Mouse (Mus musculus) left cerebral cortex, postnatal 10 days (tissue): ENCODE data around the gene Matk. TPM values are rescaled to one million over a fixed set of nuclear protein-coding genes. Genes with fewer than 3 reads are reported as not detected.
"Not testable (repeated sequence)": the region's sequence is repeated elsewhere in the genome, so short reads cannot be mapped to it uniquely, and the experiment has no call there.

Experiments
- DNase-seq, 2 experiments: peaks; one replicate each; pipeline ENCODE4 v3.0.0; 2021 to 2022; ENCODE audit warnings: low spot score in 2 of 2, mixed read lengths in 1 of 2; ENCODE audit errors: extremely low spot score in 1 of 2
- intact Hi-C: fragments of 180-260 bp; cut with DNase I; formaldehyde crosslinking; loops from one replicate; pipeline ENCODE4 v1.15.1; 2025
- total RNA-seq, 2 experiments: library from RNA; stranded (reverse); gene quantifications; 2 replicates each; pipeline ENCODE4 v1.2.3; 2021

Gene Matk
- total RNA-seq: 100 to 1,000 TPM; 223 to 225 TPM

DNA sequence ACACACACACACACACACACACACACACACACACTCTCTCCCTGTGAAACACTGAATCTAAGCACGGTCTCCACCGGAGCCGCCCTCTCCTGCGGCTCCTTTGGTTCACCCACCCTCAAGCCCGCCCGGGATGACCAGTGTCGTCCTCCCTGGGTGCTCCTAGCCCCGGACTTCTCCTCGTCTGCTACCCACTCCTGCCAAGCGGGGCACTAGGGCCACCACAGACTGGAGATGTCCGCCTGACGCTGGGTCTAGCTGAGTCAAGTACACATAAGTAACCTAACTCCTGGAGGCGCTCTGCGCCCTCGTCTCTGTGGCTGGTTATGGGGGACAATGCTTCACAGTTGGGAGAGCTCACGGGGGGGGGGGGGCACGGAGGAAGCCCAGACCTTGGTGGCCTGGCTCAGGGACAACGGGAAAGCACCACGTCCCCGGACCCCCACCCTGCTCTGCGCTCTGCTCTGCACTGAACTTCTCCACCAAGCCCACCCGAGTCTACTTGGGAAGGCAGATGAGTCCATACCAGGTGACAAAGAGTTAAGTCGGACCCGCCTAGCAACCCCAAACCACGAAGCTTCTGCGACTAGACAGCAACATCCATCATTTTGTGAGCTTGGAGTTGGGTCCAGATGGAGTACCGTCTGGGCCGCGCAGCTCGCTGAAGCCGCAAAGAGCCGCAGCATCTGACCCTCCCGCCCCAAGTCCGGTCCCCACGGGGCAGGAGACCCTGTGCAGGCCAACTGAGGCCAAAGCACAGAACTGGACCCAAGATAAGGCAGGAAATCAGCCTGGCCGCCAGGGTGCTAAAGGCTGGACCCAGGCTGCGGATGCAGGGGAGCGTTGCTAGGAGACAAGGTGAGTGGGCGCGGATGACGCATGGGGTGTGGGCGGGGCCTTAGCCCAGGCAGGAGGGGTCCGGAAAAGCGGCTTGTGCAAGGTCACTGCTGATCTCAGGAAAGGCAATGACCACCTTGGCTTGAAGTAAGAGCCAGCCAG is at the start of gene Matk:
Gene Matk, plus strand, starts transcription at position 512 of the 996 bp plus-strand sequence.
- DNase-seq: peak; percentile 84 to 88
- intact Hi-C loops: no loop called here

GRCm38 (mm10) chr10:81202978-81203720 is 49.6 kb upstream of the Matk start:
- intact Hi-C loops: loop anchor here (10.0 kb wide), 1 partner anchor 252 kb away; the partner anchor contains the start of gene Nfic
- DNase-seq: peak in 1 of 2 experiments; percentile 25

GRCm38 (mm10) chr10:81204137-81204536 is 48.6 kb upstream of the Matk start:
- DNase-seq: no peak
- intact Hi-C loops: loop anchor here (10.0 kb wide), 1 partner anchor 251 kb away; the partner anchor contains the start of gene Nfic

DNA sequence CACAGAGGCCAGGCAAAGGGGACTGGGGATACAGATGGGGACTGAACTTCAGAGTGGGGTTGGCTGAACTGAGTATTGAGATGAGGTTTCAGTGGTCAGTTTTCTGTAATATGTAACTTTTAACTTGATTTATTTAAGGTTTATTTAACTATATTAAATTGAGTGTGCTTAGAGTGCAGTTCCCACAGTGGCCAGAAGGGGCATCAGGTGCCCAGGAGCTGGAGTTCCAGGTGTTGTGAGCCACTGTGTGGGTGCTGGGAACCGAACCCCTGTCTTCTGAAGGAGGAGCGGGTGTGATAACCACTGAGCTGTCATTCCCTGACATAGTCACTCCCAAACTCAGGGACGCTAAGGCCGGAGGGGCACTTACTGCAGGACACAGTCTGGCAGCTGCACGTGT is 42.6 kb upstream of the Matk start:
- intact Hi-C loops: no loop called here
- no peak for DNase-seq

- DNase-seq: no peak
- intact Hi-C loops: no loop called here
Observed at GRCm38 (mm10) chr10:81216260-81216659, 36.5 kb upstream of the Matk start.

- no peak for DNase-seq
- intact Hi-C loops: no loop called here
Observed at GRCm38 (mm10) chr10:81216810-81217209, 35.9 kb upstream of the Matk start.

DNA sequence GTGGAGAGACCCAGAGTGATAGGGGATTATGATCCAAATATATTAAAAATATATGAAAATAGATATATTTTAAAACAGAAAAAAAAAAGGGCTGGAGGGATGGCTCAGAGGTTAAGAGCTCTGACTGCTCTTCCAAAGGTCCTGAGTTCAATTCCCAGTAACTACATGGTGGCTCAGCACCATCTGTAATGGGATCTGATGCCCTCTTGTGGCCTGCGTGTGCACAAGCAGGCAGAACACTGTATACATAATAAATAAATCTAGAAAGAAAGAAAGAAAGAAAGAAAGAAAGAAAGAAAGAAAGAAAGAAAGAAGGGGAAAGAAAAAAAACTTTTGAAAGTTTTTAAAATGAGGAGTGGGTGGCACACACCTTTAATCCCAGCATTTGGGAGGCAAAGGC is 35.5 kb upstream of the Matk start:
- DNase-seq, intact Hi-C loops: not testable (repeated sequence)

DNA sequence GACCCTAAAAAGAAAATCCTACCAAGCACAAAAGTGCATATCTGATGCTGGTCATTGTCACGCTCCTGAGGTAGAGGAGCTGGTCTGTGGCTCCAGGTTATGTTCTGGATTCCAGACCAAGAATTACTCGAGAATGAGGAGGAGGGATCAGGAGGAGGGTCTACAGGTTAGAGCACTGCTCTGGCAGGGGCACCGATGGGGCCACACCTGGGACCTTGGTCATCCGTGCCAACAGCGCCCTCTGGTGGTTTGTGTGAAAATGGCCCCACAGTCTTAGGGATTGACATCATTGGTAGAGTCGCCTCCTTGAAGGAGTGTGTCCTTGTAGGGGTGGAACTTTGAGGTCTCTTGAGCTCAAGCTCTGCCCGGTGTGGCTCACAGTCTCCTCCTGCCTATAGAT is 34.8 kb upstream of the Matk start:
- intact Hi-C loops: no loop called here
- peak in 1 of 2 experiments; percentile 70 for DNase-seq

GRCm38 (mm10) chr10:81221402-81222015 is 31.2 kb upstream of the Matk start:
- no peak for DNase-seq
- intact Hi-C loops: no loop called here

DNA sequence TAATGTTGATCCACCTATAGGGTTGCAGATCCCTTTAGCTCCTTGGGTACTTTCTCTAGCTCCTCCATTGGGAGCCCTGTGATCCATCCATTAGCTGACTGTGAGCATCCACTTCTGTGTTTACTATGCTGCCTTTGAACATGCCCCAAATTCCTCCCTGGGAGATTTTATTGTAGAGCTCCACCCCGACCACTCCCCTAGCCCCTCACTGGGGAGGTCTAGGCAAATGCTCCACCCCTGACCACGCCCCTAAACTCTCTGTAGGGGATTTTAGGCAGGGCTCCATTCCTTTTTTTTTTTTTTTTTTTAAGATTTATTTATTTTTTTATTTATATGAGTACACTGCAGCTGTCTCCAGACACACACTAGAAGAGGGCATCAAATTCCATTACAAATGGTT is 29.0 kb upstream of the Matk start:
- DNase-seq, intact Hi-C loops: not testable (repeated sequence)

DNA sequence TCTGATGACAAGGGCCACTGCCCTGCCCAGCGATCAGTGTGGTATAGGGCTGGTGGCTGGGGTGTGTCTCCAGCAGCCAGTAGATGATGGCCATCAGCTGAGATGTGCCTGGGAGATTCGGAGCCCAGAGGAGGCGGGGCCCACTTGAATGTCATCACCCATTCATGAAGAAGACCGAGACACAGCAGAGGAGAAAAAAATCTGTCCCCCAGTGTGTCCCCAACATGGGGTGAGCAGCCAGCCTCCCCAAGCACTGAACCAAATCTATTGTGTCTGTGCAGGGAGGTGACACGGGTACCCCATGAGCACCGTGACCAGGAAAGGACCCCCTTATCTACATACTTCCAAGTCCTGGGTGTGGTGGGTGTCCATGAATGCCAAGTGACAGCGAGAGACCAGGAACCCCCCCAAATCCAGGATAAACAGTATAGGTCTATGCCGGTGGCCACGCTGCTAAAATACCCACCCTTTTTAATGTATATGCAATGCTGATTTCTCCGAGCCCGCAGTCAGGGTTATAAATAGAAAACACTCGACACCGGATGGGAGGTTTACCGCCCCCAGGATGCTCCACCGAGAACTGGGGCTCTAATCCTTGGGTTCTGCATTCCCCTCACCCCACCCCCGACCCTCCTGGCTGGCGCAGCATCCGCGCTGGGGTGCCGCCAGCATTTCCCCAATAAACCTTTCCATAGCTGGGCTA is 22.8 kb upstream of the Matk start:
- DNase-seq: peak in 1 of 2 experiments; percentile 57
- intact Hi-C loops: no loop called here

- peak; percentile 82 to 84 for DNase-seq
- intact Hi-C loops: no loop called here
Observed at GRCm38 (mm10) chr10:81230438-81231332, 22.1 kb upstream of the Matk start, which contains the start of gene Atcay. Atcay (minus strand) TSS chr10:81230833.

DNA sequence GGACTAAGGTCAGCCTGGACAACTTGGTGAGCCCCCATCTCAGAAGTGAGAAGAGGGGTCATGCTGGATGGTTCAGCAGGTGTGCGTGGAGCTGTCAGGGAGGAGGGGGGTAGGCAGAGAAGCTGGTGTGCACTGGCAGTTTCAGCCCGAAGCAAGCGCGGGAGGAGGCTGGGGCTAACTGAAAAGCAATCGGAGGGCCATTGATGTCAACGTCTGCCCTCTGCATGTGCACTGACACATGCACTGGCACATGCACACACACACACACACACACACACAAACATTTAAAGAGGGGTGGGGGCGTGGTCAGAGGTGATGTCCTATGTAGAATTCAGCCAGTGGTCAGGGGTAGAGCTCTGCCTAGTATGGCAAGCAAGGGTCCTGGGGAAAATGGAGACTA is 21.3 kb upstream of the Matk start:
- no peak for DNase-seq
- intact Hi-C loops: no loop called here

GRCm38 (mm10) chr10:81232580-81233225 is 20.0 kb upstream of the Matk start, which contains the start of gene Zfr2:
Zfr2 (plus strand) TSS chr10:81233155.
- intact Hi-C loops: no loop called here

DNA sequence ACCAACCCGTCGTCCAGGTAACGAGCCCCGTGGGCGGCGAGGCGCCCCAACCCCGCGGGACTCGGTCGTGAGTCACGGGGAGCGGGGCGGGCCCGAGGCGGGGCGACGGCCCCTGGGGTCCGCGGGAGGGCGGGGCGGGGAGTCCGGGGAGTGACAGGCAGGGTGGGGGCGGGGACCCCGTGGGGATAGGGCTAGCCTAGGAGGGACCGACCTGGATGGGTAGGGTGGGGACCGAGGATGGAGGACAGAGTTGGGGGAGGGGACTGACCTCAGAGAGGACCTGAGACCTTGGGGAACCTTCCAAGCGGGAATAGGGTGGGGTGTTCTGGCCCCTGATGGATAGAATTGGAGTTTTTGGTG is 19.5 kb upstream of the Matk start:
- DNase-seq: no peak
- intact Hi-C loops: no loop called here

More at GRCm38 (mm10) chr10:81232580-81233225, 20.0 kb upstream of the Matk start, which contains the start of gene Zfr2:
- peak; percentile 92 to 95 for DNase-seq

GRCm38 (mm10) chr10:81234206-81234605 is 18.5 kb upstream of the Matk start:
- intact Hi-C loops: no loop called here

More at GRCm38 (mm10) chr10:81234206-81234605, 18.5 kb upstream of the Matk start:
- DNase-seq: no peak
